Mouse (Mus musculus) olfactory bulb, adult 2 months (tissue): ENCODE data around the gene Tmem44. TPM values are rescaled to one million over a fixed set of nuclear protein-coding genes. Genes with fewer than 3 reads are reported as not detected.

Experiments
- H3K27ac ChIP-seq: fragments of 200-500 bp; 2 replicates; pipeline ENCODE4 v1.5.1; 2012; ENCODE audit warnings: low read depth, low read length; ENCODE audit not compliant: insufficient read depth
- H3K4me1 ChIP-seq: fragments of 200-500 bp; 2 replicates; pipeline ENCODE4 v1.6.1; 2012; ENCODE audit warnings: low read length; ENCODE audit not compliant: control insufficient read depth, insufficient read depth
- H3K4me3 ChIP-seq: fragments of 200-500 bp; 2 replicates; pipeline ENCODE4 v1.5.1; 2012; ENCODE audit warnings: mild to moderate bottlenecking, low read depth, low read length, moderate library complexity; ENCODE audit not compliant: insufficient read depth
- CTCF ChIP-seq: fragments of 200-500 bp; IDR thresholded peaks from 2 replicates; pipeline ENCODE4 v1.5.1; 2012; ENCODE audit warnings: low read depth, mild to moderate bottlenecking, low read length, moderate library complexity; ENCODE audit not compliant: insufficient read depth
- POLR2A ChIP-seq: fragments of 200-500 bp; IDR thresholded peaks from 2 replicates; pipeline ENCODE4 v1.6.1; 2012; ENCODE audit warnings: mild to moderate bottlenecking, low read depth, low read length, moderate library complexity; ENCODE audit not compliant: insufficient read depth
- WGBS: fragments of 180-500 bp; shearing (Covaris S2); methylation state at CpG from one replicate; pipeline ENCODE4 v1.1.7; 2018; 5-methylcytosine and 5-hydroxymethylcytosine counted together
- polyA plus RNA-seq: library from polyadenylated mRNA; stranded (reverse); fragments of >200 nt; gene quantifications from 2 replicates; pipeline ENCODE4 v1.2.4, GENCODE M21; 2012; ENCODE audit warnings: low replicate concordance; ENCODE audit not compliant: missing spikeins, insufficient read depth, insufficient read length

Tmem44 gene
- polyA plus RNA-seq, 1 experiment, result not detected

DNA sequence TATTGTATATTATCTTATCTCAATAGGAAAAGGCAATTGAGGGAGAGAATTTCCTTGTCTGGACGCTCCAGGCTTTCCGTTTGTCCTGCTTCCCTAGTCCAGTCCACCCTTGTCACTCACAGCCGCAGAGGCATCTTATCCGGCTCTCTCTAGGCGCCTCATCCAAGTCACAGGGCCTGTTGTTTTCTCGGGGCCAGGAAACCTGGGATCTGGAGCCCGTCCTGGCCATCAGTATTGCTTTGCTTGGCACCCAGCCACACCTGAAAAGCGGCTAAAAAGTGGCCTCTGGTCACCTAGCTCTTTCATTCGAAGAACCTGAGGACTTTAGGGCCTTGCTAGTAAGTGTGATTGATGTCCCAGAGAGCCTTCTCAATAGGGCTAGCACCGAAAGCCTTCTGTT lies 43.5 kb downstream of the Tmem44 start:
- 84% methylated on average over 10 of the region's 10 CpGs for WGBS
- H3K27ac ChIP-seq, result no peak overlapping the region
- H3K4me3 ChIP-seq, result no peak overlapping the region
- no peak for TF ChIP-seq POLR2A
- TF ChIP-seq CTCF, result no peak
- peaks cover 9% of the 10 kb centered on the region for H3K4me1 ChIP-seq

DNA sequence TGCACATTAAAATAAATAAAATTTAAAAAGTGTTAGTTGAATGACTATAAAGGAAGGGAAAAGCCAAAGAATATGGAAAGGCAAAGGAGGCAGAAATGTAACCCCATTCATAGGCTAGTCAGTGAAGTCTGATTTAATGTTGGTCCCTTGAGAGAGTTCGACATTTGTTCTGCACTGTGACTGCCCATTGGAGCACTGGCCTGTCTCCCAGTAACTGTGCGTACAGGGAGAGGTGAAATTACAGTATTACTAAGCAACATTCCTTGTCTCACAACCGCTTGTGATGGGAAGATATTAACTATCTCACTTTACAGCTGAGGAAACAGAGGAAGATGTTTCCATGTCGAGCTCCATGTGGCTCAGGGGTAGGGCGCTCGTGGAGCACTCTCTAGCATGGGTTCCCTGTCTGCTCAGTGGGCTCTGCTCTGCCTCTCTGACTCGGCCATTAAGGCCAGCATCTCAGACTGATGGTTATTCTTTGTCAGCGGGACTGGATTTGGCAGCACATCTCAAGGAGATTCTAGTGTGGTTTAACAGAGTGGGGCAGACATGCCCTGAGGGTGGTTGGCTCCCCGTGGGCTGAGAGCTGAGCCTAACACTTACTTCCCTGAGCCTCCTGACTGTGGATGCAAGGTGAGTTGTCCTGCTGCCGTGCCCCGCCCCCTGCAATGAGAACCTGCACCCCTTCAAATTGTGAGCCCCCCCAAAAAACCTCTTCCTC lies 45.2 kb downstream of the Tmem44 start:
- no peak for TF ChIP-seq CTCF
- Histone ChIP-seq H3K27ac (no peak overlapping the region), H3K4me3 (no peak overlapping the region), H3K4me1 (peaks cover 2% of the 10 kb centered on the region; the same call in 1 of the 2 replicates)
- WGBS, result 76% methylated on average over 11 of the region's 11 CpGs

DNA sequence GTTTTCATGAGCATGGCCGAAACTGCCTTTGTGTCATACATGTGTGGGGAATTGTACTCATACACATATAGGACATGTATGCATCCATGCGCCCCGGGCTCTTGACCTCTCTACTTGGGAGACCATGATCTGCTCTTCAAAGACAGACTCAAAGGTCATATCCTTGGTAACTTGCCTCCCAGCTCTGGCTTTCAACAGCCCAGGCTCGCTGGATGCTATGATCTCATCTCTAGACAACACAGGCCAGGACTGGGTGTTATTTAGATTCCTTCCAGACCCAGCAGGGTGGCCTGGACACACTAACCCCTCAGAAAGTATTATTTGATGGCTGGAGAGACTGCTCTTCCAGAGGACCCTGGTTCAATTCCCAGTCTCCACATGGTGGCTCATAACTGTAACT lies 45.8 kb downstream of the Tmem44 start:
- no peak for TF ChIP-seq CTCF
- Histone ChIP-seq H3K27ac (no peak overlapping the region), H3K4me3 (no peak overlapping the region), H3K4me1 (peaks cover 2% of the 10 kb centered on the region; the same call in 1 of the 2 replicates)
- 82% methylated on average over 4 of the region's 4 CpGs for WGBS

DNA sequence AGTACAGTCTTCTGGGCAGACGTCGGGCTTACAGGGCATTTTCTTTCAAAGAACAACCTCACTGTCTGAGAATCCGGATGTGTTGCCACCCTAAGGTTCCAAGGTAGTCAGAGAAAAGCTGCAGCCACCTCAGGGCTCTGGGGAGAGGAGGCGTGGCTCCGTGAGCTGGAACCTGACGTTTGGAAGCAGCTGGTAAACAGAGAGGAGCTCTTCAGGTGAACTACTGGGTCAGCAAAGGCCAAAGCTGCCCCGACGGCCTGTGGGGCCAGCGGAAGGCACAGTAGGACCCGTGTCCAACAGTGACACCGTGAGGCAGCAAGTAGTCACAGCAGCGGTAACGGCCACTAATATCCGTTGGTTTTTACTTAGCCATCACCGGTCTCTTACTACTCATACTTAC lies 46.7 kb downstream of the Tmem44 start:
- no peak overlapping the region for H3K4me3 ChIP-seq
- H3K27ac ChIP-seq, result no peak overlapping the region
- TF ChIP-seq CTCF (peak; percentile 40; the same call in 1 of the 2 replicates), POLR2A (no peak)
- H3K4me1 ChIP-seq, result peaks cover 4% of the 10 kb centered on the region
- WGBS, result 17% methylated on average over 15 of the region's 15 CpGs

DNA sequence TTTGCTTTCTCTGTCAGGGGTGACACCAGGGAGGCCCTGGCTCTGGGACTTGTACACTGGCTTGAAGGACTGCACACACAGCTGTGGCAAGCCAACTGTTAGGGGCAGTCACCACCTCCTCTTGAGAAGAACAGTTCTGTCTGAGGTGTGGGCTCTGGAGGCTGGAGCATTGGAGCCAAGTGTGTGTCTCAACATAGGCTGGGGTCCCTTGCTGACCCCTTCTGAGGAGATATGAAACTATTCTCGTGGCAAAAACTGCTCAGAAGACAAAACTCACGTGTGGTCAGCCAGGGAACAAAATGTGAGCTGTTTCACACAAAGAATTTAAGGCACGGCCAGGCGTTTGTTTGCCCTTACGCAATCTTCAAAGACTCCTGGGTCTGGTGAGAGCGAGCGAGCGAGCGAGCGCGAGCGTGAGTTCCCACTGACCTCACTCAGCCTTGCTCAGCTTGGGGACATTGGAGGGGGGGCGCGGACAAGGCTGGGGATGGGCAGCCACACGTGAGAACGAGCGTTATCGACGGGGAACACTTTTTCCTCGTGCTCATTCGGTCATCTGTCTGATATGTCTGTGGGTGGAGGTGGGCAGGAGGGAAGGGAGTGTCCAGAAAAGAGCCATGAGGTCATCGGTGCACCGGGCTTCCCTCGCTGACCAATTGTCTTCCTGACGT lies 48.3 kb downstream of the Tmem44 start:
- TF ChIP-seq POLR2A (no peak), CTCF (no peak)
- Histone ChIP-seq H3K27ac (no peak overlapping the region), H3K4me3 (no peak overlapping the region), H3K4me1 (peaks cover 4% of the 10 kb centered on the region)
- 55% methylated on average over 25 of the region's 25 CpGs for WGBS

DNA sequence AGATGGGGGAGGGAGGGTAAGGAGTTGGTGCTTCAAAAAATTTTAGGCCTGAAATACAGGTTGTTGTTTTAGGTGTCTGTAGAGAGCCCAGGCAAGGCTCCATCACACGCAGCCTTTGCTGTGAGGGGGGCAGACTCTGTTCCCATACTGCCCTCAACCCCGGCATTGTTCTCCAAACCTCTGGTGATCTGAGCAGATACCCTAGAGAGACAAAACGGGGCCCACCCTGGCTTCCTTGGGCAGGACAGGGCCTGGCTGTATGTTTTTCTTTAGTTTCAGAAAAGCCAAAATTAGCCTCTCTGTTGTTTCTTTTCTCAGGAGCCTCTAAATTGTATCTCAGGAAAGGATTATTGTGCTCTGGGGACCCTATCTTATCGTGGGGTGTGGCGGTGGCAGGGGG lies 49.0 kb downstream of the Tmem44 start:
- WGBS, result 79% methylated on average over 5 of the region's 5 CpGs
- TF ChIP-seq POLR2A (no peak), CTCF (no peak)
- no peak overlapping the region for H3K27ac ChIP-seq
- H3K4me1 ChIP-seq, result peaks cover 4% of the 10 kb centered on the region
- H3K4me3 ChIP-seq, result no peak overlapping the region

DNA sequence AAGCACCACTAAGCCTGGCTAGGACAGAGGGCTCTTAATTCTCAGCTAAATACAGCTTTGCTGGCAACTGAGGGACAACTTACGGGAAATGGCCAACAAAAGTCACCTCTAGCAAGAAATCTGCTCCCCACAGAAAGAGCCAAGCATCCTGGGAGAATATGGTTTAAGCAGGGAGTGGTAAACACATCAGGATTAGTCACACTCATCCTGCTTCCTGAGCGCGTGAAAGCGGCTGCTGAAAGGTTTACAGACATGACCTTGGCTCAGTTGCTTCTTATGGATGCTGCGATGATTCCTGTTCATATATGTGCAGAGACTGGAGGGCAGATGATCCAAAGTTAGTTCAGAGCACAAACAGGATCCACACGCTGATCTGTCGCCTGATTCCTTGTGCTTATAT lies 50.4 kb downstream of the Tmem44 start:
- no peak for TF ChIP-seq CTCF
- no peak for TF ChIP-seq POLR2A
- WGBS, result 92% methylated on average over 7 of the region's 7 CpGs
- H3K4me1 ChIP-seq, result peaks cover 4% of the 10 kb centered on the region
- no peak overlapping the region for H3K27ac ChIP-seq
- no peak overlapping the region for H3K4me3 ChIP-seq

DNA sequence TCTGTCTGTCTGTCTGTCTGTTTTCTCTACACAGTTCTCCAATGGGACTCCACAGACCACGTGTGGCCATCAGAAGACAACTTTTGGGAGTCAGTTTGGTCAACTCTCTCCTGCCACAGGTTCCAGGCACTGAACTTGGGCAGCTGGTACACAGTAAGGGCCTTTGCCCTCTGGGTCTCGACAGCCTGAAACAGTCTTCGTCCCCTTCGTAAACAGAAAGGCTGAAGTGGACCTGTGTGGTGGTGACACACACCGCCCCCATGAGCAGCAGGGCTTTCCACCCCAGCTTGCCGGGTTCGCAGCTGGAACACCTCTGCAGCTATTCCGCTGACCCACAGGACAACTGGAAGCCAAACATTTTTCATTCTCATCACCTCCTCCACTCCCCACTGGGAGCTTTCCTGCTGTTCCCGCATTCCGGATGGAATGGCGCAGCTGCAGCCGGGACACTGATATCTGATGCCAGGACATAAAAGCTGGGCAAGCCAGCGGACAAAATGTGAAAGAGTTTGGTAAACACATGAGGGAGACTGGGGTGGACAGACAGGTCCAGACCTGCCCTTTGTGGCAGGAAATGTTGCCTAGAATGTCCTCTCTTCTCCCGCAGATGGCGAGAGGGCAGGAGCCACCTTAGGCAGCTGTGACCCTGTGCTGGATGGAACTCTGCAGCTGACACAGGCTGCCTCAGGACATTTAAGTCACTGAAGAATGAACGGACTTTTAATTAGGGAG lies 51.4 kb downstream of the Tmem44 start:
- Histone ChIP-seq H3K4me3 (no peak overlapping the region), H3K27ac (no peak overlapping the region), H3K4me1 (peaks cover 4% of the 10 kb centered on the region)
- 51% methylated on average over 16 of the region's 16 CpGs for WGBS
- no peak for TF ChIP-seq CTCF
- no peak for TF ChIP-seq POLR2A

DNA sequence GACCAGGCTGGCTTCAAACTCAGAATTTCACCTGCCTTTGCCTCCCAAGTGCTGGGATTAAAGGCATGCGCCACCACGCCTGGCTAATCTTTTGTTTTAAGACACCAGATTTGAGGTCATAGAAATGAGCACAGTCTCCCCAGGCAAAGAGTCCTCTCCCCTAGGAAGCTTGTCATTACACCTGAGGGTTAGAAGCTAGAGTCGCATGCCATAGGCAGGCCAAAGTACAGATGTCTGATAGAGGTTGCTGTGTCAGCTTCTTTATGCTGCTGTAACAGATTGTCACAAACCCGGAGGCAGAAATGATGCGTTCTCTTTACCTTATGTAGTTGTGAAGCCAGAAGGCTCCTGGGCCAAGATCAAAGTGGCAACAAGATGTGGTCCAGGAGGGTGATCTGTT lies 53.3 kb downstream of the Tmem44 start:
- peaks cover 2% of the 10 kb centered on the region; the same call in 1 of the 2 replicates for H3K4me1 ChIP-seq
- 98% methylated on average over 5 of the region's 5 CpGs for WGBS
- no peak for TF ChIP-seq CTCF
- no peak for TF ChIP-seq POLR2A
- H3K27ac ChIP-seq, result no peak overlapping the region
- H3K4me3 ChIP-seq, result no peak overlapping the region
